Mouse (Mus musculus) ZHBTc4 (cell line): Measurements from ENCODE around the gene Prune2.

ENCODE experiments used
- DNase-seq: peaks from one replicate; pipeline ENCODE4 v3.0.0-alpha.2; 2011; ENCODE audit warnings: low read depth, low spot score

The Prune2 gene

DNA sequence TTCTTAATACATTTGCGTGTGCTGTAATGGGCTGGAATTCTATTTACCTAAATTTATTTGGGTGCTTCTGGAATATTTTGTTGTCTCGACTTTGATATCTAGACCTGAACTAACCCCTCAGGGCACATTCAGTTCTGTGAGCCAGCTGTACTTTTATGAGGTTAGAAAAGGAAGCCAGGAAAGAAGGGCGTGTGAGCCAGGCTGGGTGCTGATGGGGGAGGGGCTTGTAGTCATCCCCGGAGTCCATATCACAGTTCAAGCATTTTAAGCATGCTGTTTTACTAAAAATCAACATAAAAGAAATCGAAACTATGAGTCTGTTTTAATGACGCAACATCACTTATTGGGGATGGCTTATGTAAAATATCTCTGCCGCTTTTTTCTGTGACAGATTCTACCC lies 42.0 kb downstream of the Prune2 start:
- no peak for DNase-seq

DNA sequence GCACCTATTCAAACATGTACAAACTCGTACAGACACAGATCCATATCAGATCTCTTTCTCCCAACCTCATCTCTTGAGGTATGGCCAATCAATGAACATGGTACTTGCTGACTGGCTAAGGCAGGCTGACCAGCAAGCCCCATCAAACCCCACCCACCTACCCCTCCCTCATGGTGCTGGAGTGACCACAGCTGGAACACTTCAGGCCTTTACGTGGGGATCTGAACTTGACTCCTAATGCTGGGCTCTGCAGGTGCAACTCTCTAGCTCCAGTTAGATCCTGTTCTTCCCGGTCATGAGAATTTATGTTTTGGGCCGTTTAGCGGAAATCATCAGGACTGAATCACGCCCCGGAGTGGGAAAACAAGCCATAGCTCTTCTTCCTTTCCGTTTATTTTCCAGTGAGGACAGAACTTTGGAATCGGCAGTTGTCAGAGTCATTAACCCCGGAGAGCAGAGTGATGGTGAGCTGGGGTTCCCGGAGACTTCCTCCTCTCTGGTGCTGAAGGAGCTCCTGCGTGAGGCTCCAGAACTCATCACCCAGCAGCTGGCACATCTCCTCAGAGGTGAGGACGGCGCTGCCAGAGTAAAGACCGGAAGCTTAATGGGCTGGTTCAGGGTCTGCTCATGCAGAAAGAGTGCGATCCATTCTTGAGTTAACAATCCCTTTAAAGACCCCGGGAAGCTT lies 50.4 kb downstream of the Prune2 start:
- DNase-seq = peak; percentile 4

DNA sequence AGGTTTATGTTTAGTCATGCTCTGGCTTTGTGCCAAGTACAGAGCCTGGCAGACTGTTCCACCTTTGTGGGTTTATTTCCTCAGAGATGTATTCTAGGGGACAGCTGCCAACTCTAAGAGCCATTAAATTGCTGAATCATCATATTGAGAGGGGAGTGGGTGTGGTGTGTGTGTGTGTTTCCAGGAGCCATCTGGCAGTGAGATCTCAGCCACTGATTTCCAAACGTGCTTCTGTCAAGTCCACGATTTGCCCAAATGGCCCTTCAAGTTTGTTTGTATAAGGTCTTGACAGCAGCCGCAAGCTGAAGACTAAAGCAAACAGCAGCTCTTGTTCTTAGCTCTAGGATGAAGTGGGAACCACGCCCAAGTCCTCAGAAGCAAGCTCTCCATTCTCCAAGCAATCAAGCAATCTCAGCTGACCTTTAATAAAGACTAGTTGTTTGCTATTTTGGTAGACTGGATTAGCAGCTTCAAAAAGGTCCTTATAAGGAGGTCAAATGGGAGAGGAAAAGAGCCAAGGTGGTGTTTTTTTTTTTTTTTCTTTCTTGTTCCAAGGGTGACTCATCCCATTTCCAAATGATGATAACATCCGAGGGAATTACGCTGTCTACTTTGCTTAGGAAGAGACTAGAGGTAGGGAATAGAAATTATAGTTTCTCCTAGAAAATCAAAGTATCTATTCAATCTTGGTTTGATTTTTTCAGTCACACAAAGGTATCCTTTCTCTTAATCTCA lies 55.5 kb downstream of the Prune2 start:
- DNase-seq = peak; percentile 50

DNA sequence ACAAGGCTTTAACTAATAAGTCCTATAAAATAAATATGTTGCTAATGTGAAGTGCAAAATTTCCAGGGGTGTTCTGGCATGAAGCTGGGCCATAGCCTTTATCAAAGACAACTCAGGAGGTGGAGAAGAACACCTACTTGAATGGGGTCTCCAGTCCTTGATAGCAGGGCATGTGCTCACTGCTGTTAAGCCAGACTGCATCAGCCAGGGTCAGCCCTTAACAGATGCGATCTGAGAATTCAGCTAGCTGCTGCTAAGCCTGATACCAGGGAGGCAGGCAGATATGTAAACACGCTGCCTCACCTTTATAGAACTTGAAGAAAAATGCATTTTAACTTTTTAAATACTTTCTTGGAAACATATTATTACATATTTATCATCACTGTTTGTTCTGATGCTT lies 57.2 kb downstream of the Prune2 start:
- no peak for DNase-seq

DNA sequence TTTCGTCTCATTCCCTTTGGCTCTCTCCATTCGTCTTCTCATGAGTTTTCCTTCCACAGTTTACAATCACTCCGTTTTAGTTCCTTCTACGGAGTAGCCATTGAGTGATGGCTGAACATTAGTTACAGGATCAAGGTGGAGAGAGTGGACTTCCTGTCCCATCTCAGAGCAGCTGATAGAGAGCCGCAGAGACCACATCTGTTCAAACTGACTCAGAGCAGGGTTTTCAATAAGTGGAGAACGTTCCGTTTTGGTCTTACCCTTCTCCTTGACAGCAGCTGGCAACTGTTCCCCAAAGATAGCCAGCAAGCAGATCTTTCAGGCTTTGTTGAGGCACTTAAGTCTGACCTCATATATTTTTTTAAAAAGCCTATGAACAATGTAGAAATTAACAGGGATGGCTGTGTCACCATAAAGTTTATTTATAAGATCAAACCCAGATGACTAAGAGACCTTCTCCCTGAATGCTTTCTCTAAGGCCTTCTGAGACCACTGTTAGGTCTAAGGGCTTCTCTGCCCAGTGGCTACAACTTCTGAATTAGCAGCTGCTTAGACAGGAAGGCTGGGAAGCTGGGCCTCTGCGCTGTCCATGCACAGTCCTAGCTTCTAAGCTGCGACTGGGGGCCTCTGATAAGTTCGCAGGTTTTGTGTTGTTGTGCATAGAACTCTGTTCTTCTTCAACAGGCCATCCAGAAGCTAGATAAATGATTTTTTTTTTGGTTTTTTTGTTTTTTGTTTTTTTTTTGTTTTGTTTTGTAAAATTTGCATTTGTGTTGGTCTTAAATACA lies 58.6 kb downstream of the Prune2 start:
- no peak for DNase-seq

DNA sequence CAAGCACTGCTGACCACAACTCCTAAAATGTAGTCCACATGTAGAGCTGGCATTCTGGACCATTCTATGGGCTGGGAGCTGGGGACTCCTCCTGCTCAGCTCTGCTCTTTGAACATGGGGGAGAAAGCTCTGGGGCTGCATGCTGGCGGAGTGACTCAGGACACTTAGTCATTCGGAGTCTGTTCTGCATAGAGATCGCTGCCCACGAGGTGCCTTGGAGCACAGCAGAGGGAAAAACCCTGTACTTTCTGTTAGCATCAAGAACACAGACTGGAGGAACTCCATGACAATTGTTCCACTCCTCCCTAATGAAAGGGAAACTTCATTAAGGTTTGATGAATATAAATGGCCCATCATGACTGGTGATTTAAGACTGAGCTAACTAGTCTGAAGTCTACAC lies 68.8 kb downstream of the Prune2 start:
- no peak for DNase-seq

DNA sequence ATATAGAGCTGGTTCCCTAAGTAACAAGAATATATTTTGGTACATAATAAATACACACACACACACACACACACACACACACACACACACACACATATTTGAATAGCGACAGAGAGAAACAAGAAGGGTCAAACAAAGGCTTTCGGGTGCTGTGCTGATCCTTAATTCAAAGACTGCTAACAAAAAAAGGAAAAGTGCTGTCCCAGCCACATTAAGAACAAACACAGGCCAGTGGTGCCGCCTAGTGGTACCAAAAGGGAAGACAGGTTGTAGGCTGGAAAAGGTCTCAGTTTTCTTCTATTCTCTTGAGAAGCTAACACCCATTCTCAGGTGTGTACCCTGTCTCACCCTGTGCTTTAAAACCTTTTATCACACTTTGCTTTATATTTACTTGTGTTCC lies 74.4 kb downstream of the Prune2 start:
- DNase-seq = peak; percentile 79

DNA sequence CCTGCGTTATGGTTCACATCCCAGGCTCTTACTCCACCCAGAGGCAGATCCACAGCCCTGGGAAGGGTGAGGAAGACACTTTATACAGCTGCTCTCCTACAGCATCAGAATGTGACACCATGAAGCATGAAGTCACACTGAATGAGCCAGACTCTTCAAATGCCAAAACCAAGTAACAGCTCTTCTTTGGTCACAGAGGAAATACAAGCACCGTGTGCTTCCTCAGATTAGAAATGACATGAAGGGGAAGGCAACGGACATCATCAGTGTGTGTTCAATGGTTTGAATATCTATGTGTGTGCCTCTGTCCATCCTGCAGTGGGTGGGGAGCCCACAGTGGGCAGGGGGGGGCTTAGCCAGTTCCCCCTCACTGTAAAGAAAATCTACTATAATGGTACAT lies 76.4 kb downstream of the Prune2 start:
- DNase-seq = no peak

DNA sequence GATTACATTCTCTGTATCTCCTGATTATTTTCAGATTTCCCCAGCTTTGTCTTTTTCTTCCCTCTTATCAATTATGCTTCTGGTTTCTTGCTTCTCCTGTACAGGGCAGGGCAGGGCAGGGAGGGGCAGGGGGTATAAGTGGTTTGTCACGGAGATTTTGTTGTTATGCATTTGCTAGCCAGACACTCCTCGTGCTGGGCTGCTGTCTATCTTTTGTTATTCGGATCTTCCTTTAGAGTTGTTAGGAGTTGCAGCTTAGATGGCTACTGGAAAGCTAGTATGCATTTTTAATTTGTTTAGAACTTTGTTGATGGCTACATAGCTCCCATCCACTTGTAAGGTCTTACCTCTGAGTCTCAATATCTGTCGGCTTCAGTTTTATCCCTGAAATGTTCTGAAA lies 91.0 kb downstream of the Prune2 start:
- DNase-seq = peak; percentile 72

DNA sequence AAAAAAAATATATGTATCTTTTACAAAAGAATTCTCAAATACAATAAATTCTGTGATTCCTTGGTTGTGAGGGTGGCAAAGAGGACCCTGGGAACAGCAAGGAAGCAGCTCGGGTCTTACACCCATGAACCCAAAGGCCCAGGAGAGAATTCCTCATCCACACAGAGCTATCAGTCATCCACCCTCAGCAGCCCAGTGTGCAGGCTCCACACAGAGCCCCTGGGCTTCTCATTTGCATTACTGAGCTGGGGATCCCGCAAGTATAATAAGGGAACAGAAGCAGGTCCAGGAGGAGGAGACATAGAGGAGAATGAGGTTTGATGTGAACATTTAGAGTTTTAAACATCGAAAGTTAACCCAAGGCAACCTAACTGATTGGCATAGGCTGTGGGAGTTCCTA lies 100.0 kb downstream of the Prune2 start:
- peak; percentile 27 for DNase-seq

DNA sequence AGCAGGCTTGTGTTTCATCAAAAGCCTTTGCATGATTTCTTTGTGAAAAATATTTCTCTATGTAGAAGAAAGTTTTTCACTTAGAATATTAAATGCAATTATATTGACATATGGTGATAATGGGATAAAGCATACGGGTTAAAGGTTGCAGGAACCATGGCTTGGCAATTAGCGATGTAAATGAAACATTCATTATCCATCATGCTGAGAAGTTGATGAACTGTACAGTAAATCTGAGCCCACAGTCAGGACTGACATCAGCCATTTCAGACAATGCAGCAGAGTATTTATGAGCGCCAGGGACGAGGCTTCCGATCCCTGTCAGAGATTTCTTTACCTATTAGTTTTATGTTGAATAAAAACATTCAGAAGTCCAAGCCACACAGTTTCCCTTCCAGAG lies 104.2 kb downstream of the Prune2 start:
- DNase-seq = no peak

DNA sequence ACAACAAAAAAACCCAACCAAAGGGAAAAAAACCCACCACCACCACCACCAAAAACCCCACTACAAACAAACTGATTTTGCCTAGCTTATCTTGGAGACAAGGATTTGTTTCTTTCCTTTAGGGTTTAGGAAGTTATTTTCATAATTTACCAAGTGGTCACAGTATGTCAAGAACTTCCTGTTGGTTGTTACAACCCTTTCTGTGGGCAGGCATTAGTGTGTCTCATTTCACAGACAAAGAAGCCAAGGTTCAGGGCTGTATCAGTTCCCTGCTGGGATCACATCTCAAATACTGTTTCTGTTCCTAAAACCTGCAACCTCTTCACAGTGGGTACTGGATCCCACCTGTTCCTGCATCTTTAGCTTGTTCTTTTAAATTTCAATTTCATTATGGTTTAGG lies 108.5 kb downstream of the Prune2 start:
- DNase-seq = no peak

DNA sequence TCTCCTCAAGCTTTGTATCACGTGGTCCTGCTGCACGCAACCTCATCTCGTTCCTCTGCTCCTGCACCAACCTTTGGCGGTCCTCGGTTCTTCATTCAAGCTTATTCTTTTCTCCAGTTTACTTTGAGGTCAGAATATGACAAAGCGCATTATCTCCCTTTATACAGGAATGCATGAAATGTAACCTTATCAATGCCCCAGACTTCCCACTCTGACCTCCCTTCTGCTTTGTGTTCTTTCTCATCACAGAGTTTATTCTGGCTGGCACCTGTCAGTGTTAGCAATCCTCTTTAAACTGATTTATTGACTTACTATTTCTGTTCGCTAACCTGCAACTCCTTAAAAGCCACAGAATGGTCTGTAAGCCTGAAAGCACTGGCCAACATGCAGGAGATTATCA lies 113.1 kb downstream of the Prune2 start:
- DNase-seq = no peak

DNA sequence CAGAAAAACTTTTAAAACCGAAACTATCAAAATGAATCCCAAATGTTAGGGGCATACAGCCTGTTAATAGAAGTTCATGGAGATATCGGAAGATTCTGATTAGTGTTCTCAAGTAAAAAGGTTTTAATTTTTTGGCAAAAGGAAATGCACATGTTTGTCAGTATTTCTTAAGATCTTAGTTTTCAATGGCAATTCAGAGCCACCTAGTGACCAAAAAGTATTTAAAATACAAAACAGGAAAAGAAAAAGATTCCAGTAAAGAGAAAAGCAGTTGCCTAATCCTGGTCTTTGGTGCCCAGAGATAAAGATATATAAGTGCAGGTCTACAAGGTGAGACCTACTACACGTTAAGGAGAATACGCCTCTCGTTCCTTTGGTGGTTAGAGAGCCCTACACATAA lies 115.3 kb downstream of the Prune2 start:
- DNase-seq = no peak

DNA sequence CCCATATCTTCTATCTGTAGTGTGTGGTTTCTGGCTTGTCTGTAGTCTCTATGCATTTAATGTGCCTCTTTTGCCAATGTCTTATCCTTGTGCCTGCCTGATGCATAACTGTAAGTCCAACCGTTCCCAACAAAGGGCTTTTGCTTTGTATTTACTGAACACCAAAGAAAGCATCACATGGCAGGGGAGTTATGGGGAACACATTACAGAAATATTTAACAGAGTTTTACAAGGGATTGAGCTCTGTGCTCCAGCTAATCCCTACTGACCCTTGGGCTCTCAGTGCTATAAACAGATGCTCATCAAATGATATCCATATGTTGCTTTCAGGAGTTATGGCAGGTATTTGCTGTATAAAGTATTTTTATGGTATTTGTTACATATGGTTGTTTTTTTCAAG lies 116.3 kb downstream of the Prune2 start:
- DNase-seq = no peak

DNA sequence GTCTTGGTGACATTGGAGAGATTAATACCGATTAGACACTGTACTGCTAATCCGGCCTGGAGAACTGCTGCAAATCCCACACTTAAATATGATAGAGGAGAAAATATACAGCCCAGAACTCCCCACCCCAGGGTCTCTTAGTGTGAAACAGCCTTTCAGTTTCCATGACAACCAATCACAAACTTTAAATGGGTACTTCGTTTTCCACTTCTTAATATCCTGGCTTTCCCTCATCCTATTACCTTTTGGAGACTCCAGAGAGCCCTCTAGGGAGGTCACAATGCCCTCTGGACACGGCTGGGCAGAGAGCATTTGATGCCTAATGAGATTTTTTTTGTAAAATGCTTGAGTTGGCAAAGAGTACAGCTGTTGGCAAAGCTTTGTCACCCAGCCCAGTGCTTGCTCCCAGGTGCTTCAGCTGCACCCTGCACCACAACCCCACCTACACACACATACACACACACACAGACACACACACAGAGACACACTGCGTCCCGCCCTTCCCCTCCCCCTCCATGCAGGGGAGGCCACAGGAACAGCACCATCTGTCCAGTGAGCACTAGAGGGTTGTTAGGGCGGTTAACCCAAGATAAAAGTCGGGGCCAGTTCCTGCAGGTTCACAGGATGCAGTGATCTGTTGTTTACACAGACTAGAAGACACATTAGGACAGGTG lies 122.9 kb downstream of the Prune2 start:
- peak; percentile 7 for DNase-seq

DNA sequence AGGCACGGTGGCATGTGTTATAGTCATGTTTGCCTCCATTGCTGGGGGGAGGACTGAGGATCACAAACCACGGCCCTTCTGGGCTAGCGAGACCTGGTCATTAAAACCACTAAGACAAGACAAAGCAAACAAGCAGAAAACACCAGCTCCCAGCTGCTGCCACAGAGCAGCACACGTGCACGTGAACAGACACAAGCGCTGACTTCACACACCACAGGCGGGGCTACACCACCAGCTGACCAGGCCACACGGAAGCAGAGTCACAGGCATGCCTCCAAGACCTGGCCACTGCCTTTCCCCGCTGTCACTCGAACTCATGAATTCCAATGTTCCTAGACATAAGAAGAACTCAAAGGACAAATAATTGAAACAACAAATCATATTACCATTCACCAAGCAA lies 125.5 kb downstream of the Prune2 start:
- no peak for DNase-seq

DNA sequence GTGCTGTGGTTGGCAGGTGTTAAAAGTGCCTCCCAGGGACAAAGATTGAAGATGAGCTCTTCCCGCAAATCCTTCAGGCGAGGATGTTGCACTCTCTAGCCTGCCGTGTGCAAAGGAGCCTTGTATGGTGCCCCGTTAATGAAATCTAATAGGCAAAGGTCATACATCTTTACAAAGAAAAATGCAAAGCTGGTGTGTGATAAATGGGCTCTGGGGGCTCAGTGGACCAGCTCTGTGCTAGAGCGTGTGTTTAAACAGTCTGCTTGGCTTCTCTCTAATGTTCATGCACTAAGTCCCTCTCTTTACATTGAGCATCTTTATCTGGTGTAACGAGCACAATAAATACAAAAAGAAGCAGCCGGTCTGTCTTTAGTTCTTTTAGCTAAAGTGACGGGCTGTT lies 138.1 kb downstream of the Prune2 start:
- no peak for DNase-seq

DNA sequence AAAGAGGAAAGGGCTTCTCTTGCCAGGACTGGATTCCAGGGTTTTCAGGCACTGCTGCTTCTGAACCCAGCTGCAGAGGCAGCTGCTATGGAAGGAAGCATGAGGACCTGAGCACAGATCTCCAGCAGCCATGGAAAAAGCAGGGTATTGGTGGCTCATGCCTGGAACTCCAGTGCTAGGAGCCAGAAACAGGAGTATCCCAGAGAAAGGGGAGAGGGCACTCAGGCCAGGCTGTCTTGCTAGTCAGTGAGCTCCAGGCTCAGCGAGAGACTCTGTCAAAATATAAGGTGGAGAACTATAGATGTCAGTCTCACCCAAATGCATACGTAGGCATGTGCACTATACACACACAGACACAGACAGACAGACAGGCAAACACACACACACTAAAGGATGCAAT lies 140.4 kb downstream of the Prune2 start:
- no peak for DNase-seq

DNA sequence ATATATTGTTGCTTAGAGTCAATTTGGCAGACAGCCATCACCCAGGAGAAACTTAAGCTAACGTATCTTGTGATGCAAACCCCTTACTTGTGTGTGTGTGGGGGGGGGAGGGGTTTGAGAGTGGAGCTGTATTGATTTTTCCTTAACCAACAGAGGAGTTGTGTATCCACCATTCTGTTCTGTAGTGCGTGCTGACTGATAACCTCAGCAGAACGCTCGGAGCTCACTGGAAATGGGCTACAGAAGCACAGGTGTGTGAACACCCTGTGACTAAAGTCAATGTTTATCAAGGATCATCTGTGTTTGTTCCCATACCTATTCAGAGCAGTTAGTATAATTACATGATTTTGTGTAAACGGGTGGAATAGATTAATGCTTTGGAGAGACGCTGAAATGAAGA lies 141.3 kb downstream of the Prune2 start:
- DNase-seq = no peak

DNA sequence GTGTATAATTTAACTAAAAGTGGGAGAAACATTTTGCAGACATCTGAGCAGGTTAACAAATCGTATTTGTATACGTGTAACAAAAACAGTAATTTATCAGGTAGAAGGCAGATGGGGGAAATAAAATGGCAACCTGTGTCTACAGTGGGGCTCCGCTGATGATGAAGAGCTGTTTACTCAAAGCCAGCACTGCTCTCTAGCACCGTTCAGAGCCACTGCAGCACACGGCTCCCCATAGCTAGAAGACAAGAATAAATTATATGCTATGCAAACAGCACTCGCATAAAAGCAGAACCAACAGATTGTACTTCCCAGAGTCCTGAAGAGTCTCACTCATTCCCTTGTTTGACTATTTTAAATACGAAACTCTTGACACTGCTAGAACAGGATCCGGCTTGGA lies 152.9 kb downstream of the Prune2 start:
- DNase-seq = no peak

DNA sequence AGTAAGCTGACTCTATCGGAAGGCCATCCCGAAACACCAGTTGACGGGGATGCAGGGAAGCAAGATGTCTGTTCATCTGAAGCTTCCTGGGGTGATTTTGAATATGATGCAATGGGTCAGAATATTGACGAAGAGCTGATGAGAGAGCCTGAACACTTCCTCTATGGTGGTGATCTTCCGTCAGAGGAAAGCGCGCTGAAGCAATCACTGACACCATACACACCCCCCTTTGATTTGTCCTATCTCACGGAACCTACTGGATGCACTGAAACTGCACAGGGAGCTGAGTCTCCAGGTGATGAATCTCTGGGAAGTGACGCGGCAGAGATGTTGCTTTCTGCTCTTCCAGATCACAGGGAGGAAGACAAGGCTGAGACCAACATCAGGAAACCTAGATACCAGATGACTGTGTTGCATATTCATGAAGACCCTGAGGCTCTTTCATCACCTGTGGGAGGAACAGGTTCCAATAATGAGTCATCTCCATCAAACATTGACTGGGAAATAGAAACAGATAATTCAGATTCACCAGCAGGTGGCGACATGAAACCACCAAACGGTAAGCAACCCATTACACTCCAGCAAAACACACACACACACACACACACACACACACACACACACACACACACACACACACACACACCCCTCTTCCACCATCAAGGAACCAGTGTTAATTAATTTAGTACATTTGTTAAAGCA lies 168.3 kb downstream of the Prune2 start:
- peak; percentile 69 for DNase-seq
